Mouse (Mus musculus) hindbrain, embryonic 16.5 days (tissue): Measurements from ENCODE around the gene Cbx3. TPM values are rescaled to one million over a fixed set of nuclear protein-coding genes. Genes with fewer than 3 reads are reported as not detected.
"Not testable (repeated sequence)": the region's sequence is repeated elsewhere in the genome, so short reads cannot be mapped to it uniquely, and the experiment has no call there.

Source experiments
- ATAC-seq: fragments of 200-750 bp; cut with Nextera tagmentation; 2 replicates; pipeline ENCODE4 v1.8.0; 2017; ENCODE audit warnings: moderate TSS enrichment, moderate library complexity
- H3K27ac ChIP-seq: fragments of 300-500 bp; sonication (generic); 2 replicates; pipeline ENCODE4 v1.5.1; 2014; ENCODE audit warnings: low read depth, mild to moderate bottlenecking, control low read depth, low read length, moderate library complexity
- H3K27me3 ChIP-seq: fragments of 300-500 bp; sonication (generic); replicated peaks from 2 replicates; pipeline ENCODE4 v1.6.1; 2014; ENCODE audit warnings: low read length; ENCODE audit not compliant: control insufficient read depth, insufficient read depth
- H3K36me3 ChIP-seq: fragments of 300-500 bp; sonication (generic); 2 replicates; pipeline ENCODE4 v1.6.1; 2014; ENCODE audit warnings: mild to moderate bottlenecking, low read length, moderate library complexity, mixed read lengths; ENCODE audit not compliant: control insufficient read depth, insufficient read depth
- H3K4me1 ChIP-seq: fragments of 300-500 bp; sonication (generic); 2 replicates; pipeline ENCODE4 v1.6.1; 2014; ENCODE audit warnings: low read depth, low read length; ENCODE audit not compliant: control insufficient read depth, insufficient read depth
- H3K4me2 ChIP-seq: fragments of 300-500 bp; sonication (generic); 2 replicates; pipeline ENCODE4 v1.6.1; 2014; ENCODE audit warnings: mild to moderate bottlenecking, low read length, control low read depth, moderate library complexity
- H3K4me3 ChIP-seq: fragments of 300-500 bp; sonication (generic); 2 replicates; pipeline ENCODE4 v1.5.1; 2014; ENCODE audit warnings: mild to moderate bottlenecking, low read length, control low read depth, moderate library complexity
- H3K9ac ChIP-seq: fragments of 300-500 bp; sonication (generic); 2 replicates; pipeline ENCODE4 v1.6.1; 2014; ENCODE audit warnings: low read depth, mild to moderate bottlenecking, control low read depth, low read length, moderate library complexity
- H3K9me3 ChIP-seq: fragments of 300-500 bp; sonication (generic); 2 replicates; pipeline ENCODE4 v1.6.1; 2014; ENCODE audit warnings: mild to moderate bottlenecking, low read length, moderate library complexity; ENCODE audit not compliant: control insufficient read depth
- WGBS: fragments of 180-500 bp; shearing (Covaris S2); extraction: QIAGEN DNeasy Blood & Tissue Kit; methylation state at CpG from one replicate; pipeline ENCODE4 v1.1.7; 2014; 5-methylcytosine and 5-hydroxymethylcytosine counted together
- polyA plus RNA-seq: library from polyadenylated mRNA; unstranded; fragments of >200 nt; fragmentation: Nextera tagmentation; extraction: Ambion mirVana; gene quantifications from 2 replicates; pipeline ENCODE4 v1.2.1, GENCODE M21; 2015

Cbx3 gene
- polyA plus RNA-seq, 1 experiment from 2014 or later, result 309 TPM

DNA sequence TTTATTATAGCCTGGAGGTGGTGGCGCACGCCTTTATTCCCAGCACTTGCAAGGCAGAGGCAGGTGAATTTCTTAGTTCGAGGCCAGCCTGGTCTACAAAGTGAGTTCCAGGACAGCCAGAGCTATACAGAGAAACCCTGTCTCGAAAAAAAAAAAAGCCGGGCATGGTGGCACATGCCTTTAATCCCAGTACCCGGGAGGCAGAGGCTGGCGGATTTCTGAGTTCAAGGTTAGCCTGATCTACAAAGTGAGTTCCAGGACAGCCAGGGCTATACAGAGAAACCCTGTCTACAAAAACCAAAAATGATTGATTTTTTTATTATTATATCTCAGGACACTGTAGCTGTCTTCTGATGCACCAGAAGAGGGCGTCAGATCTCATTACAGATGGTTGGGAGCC, 14.4 kb downstream of the Cbx3 start:
- not testable (repeated sequence) for H3K27me3 ChIP-seq, H3K9ac ChIP-seq, H3K4me1 ChIP-seq, H3K4me3 ChIP-seq, H3K27ac ChIP-seq, H3K9me3 ChIP-seq, ATAC-seq, H3K4me2 ChIP-seq
- H3K36me3 ChIP-seq, result peaks cover 18% of the 10 kb centered on the region
- 87% methylated on average over 8 of the region's 8 CpGs for WGBS

DNA sequence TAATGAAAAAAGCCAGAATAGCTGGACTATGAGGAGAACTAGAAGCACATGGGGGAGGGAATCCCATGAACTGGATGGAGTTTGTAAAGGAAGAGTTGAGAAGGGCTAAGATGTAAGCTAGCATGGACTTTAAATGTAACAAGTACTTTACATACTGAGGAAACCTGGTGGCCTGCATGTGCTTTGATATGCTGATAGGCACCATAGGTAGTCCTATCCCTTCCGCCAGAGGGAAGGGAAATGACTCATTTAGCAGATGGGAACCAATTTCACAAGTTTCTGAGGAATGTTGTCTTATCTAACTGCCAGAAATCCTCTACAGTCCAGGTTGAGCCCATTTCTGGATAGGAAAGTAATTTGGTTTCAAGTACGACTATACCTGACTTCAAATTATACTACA, 15.5 kb downstream of the Cbx3 start:
- Histone ChIP-seq H3K27me3 (no peaks in the 10 kb centered on the region), H3K4me1 (no peaks in the 10 kb centered on the region), H3K27ac (no peak overlapping the region), H3K9ac (no peak overlapping the region), H3K9me3 (no peaks in the 10 kb centered on the region), H3K4me2 (no peak overlapping the region), H3K36me3 (peaks cover 9% of the 10 kb centered on the region), H3K4me3 (no peak overlapping the region)
- no peak for ATAC-seq
- 62% methylated on average over 2 of the region's 2 CpGs for WGBS

DNA sequence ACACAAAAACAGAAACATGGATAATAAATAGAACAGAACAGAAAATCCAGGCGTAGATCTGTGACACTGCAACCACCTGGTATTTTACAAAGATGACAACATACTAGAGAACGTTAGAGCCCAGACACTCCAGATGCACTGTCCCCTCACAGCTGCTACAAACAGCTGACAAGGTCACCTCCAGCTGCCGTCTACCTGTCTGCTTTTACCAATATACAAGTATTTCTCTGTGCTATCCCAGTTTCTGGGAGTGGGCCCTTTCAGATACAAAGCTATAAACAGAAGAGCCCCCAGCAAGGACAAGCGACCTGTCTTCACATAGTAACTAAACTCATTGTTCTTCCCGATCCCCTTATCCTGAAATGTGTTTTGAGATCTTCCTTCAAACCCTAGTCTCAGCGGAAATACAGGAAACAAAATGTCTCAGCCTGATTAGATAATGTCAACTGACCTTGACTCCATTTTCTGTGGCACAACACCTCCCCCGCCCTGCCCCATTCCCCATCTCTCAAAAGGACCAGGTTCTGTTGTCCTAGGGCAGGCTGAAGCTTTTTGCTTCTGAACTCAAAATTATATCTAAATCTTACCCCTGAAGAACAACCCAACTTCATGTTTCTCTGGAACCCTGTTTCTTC, 16.0 kb downstream of the Cbx3 start:
- 75% methylated on average over 7 of the region's 7 CpGs for WGBS
- H3K36me3 ChIP-seq, result peaks cover 7% of the 10 kb centered on the region

DNA sequence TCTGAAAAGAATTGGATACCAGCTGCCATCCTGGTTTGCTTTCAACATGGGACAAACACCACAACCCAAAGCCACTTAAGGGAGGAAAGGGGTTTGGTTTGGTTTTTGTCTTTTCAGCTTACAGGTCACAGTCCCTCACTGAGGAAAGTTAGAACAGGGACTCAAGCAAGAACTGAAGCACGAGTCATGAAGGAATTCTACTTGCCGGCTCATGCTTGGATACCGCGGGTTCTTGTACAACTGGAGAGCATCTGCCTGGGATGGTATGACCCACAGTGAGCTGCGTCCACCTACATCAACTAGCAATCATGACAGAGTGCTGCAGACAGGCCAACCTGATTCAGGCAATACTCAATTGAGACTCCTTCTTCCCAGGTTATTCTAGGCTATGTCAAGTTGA, 16.6 kb downstream of the Cbx3 start:
- Histone ChIP-seq H3K9me3 (no peaks in the 10 kb centered on the region), H3K4me3 (no peak overlapping the region), H3K36me3 (peaks cover 7% of the 10 kb centered on the region), H3K4me1 (no peaks in the 10 kb centered on the region), H3K4me2 (no peak overlapping the region), H3K27ac (no peak overlapping the region), H3K27me3 (no peaks in the 10 kb centered on the region), H3K9ac (no peak overlapping the region)
- no peak for ATAC-seq
- 89% methylated on average over 5 of the region's 5 CpGs for WGBS

More for the DNA sequence above, 16.0 kb downstream of the Cbx3 start:
- ATAC-seq, result no peak
- H3K27ac ChIP-seq, result no peak overlapping the region
- H3K9me3 ChIP-seq, result no peaks in the 10 kb centered on the region
- no peaks in the 10 kb centered on the region for H3K4me1 ChIP-seq
- H3K27me3 ChIP-seq, result no peaks in the 10 kb centered on the region
- no peak overlapping the region for H3K4me2 ChIP-seq
- no peak overlapping the region for H3K4me3 ChIP-seq
- no peak overlapping the region for H3K9ac ChIP-seq

DNA sequence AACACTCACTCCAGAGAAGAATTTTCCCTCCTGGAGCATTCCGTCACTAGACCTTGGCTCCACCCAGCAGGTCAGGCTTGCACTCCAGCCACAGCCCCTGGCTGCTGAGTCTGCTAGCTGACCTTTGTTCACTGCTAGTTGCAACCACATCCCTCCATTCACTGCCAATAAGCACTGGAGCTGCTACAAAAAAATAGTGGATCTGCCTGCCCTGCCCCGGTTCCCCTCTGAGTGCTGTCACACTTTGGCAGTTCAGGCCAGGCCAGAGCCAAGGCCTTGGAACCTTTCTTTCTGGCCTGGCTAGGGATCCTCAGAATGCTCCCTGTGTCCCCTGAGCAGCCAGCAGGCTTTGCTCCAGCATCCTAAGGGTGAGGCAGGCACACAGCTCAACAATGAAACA, 19.6 kb downstream of the Cbx3 start:
- Histone ChIP-seq H3K27me3 (no peaks in the 10 kb centered on the region), H3K4me1 (no peaks in the 10 kb centered on the region), H3K36me3 (no peaks in the 10 kb centered on the region), H3K4me2 (no peak overlapping the region), H3K9me3 (no peaks in the 10 kb centered on the region), H3K9ac (no peak overlapping the region), H3K4me3 (no peak overlapping the region), H3K27ac (no peak overlapping the region)
- no peak for ATAC-seq
- WGBS, result 60% methylated on average over 2 of the region's 2 CpGs

DNA sequence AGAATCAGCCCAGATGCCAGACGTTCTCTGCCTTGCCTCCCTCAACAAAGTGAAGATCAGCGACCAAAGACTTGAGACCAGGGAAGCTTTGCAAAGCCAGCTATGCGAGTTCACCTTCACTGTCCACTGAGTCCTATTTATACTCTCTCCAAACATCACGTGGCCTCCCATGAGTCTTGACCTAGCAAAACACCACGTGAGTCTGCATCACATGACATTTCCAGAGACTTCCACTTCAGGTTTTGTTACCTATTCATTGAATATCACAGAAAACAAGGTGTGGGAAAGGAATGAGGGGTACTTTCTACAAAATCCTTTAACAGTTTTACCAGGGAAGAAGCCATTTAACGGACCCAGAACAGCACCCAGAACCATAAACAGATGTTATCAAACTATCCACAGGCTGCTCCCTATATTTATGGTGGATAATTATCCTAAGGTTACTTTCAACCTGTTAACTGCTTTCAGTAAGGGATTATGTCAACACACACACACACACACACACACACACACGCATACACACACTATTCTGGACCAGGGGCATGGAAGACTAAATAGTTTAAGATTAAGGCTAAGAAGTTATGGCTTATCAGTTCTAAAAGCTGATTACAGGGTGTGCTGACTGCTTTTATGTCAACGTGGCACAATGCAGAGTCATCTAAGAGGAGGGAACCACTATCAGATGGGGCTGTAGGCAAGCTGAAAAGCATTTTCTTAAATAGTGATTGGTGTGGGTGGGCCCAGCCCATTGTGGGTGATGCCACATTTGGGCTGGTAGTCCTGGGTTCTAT, 27.4 kb downstream of the Cbx3 start:
- Histone ChIP-seq H3K9ac (no peak overlapping the region), H3K27ac (no peak overlapping the region), H3K27me3 (no peaks in the 10 kb centered on the region), H3K9me3 (no peaks in the 10 kb centered on the region), H3K4me3 (no peak overlapping the region), H3K4me2 (no peak overlapping the region), H3K36me3 (no peaks in the 10 kb centered on the region), H3K4me1 (no peaks in the 10 kb centered on the region)
- ATAC-seq, result no peak
- WGBS, result 79% methylated on average over 8 of the region's 8 CpGs

DNA sequence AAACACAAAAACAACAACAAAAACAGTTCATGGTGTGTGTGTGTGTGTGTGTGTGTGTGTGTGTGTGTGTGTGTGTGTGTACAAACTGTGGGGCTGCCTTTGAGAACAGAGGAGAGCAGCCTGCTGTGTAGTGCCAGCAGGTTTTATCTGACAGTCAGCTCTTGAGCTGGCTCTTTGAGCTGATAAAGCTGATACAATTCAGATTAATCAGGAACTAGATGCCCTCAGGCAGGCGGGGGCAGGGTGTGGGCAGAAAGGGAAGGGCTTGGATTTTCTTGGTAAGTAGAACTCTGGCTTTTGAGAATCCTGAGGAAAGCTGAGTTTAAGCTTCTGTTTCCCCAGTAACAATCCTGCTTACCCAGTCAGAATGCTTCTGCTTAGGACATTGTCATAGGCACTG, 35.5 kb downstream of the Cbx3 start:
- ATAC-seq, result no peak

DNA sequence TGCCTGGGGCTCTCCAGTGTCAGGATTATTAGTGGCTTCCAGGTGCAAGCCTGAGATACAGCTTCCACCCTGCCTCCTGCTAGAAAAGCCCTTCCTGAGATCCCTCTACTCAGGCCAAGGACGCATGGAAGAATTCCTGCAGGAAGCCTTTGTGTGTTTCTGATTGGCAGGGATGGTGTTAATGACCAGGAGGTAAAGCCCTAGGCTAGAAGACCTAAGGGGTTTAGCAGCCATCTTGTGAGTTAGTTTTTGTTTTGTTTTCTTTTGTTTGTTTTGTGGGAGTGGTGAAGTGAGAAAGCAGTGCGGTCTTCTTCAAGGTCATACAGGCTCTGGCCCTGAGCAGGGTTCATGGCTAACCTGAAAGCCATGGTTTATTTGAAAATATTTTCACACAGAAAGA, 37.4 kb downstream of the Cbx3 start:
- H3K9me3 ChIP-seq, result no peaks in the 10 kb centered on the region
- no peaks in the 10 kb centered on the region for H3K27me3 ChIP-seq
- H3K36me3 ChIP-seq, result no peaks in the 10 kb centered on the region
- no peak overlapping the region for H3K4me3 ChIP-seq
- no peak overlapping the region for H3K4me2 ChIP-seq
- H3K9ac ChIP-seq, result no peak overlapping the region
- no peak overlapping the region for H3K27ac ChIP-seq
- no peaks in the 10 kb centered on the region; the same call in 1 of the 2 replicates for H3K4me1 ChIP-seq
- no peak for ATAC-seq
- WGBS, result 78% methylated on average over 2 of the region's 2 CpGs

More for the DNA sequence above, 35.5 kb downstream of the Cbx3 start:
- Histone ChIP-seq H3K9ac (no peak overlapping the region), H3K27me3 (no peaks in the 10 kb centered on the region), H3K36me3 (no peaks in the 10 kb centered on the region), H3K4me1 (no peaks in the 10 kb centered on the region; the same call in 1 of the 2 replicates), H3K4me2 (no peak overlapping the region), H3K27ac (no peak overlapping the region), H3K9me3 (no peaks in the 10 kb centered on the region), H3K4me3 (no peak overlapping the region)
- 50% methylated on average over 1 of the region's 1 CpGs for WGBS

DNA sequence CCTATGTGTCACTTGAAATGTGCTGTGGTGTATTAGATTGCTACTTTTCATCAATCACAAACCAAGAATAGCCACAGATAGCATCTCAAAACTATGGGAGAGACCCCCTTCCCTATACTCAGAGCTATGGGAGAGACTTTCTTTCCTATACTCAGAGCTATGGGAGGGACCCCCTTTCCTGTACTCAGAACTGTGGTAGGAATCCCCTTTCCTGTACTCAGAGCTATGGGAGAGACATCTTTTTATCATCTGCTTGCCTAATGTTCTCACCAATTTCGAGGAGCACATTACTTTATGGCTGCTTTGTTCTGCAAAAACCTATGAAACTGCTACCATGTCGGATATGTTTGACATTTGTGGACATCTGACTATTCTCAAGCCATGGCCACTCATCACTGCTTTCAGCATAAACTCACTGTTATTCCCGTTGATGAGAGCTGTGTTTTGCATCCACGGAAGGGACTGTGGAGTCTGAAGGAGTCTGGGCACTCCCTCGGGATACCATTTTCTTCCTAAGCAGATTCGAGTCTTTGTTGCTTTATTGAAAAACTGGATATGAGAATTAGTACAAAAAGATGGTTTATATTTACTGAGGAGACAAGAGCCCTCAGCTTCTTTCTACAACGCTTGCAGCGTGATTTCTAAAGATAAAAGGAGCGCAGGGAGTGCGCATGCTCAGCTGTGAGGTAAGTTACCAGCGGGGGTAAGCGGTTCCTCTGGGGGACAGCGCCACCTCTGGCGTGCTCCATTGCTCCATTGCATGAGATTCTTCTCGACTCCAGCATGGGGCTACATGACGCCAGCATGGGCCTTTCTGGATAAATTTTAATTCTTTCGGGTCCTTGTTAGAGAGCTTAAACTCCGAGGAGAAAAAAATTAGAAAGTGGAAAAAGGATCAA, 38.8 kb downstream of the Cbx3 start:
- WGBS, result 22% methylated on average over 18 of the region's 18 CpGs
- Histone ChIP-seq H3K27me3 (no peaks in the 10 kb centered on the region), H3K9ac (peak overlapping the region; percentile 33), H3K9me3 (no peaks in the 10 kb centered on the region), H3K36me3 (no peaks in the 10 kb centered on the region), H3K27ac (no peak overlapping the region), H3K4me3 (peak overlapping the region; percentile 33), H3K4me1 (no peaks in the 10 kb centered on the region; the same call in 1 of the 2 replicates), H3K4me2 (peak overlapping the region; percentile 51)
- peak; percentile 82 for ATAC-seq
